Mouse (Mus musculus): ENCODE measurements at regions not wholly inside any gene's neighbourhood (a gene's known extent, or its start where the extent isn't known, plus 50 kb on each side); places are given as distances from the start of the nearest gene placed in this dataset.

GRCm38 (mm10) chr7:37149711-37150110 lies 451.8 kb downstream of the Tshz3 start:
- peak; percentile 61; the same call in 1 of the 2 replicates for ATAC-seq (ENCODE audit: low read depth)
- Histone ChIP-seq H3K9me3 (ENCODE audit: control insufficient read depth, low read length) (no peaks in the 10 kb centered on the region), H3K4me1 (ENCODE audit: control insufficient read depth, insufficient read depth, low read length) (peaks cover 4% of the 10 kb centered on the region; the same call in 1 of the 2 replicates), H3K4me3 (ENCODE audit: low read depth, low read length) (no peak overlapping the region), H3K27ac (ENCODE audit: low read depth, low read length) (0 out of 2 replicates have a peak overlapping the region, but pooled peaks have one; percentile 5), H3K9ac (replicated peaks; ENCODE audit: low read depth, low read length) (no peak overlapping the region), H3K27me3 (ENCODE audit: control insufficient read depth, insufficient read depth, low read length) (no peaks in the 10 kb centered on the region), H3K36me3 (ENCODE audit: control insufficient read depth, insufficient read depth, low read length) (no peaks in the 10 kb centered on the region), H3K4me2 (ENCODE audit: low read depth, low read length) (no peak overlapping the region)
- 57% methylated on average over 5 of the region's 5 CpGs for WGBS

DNA sequence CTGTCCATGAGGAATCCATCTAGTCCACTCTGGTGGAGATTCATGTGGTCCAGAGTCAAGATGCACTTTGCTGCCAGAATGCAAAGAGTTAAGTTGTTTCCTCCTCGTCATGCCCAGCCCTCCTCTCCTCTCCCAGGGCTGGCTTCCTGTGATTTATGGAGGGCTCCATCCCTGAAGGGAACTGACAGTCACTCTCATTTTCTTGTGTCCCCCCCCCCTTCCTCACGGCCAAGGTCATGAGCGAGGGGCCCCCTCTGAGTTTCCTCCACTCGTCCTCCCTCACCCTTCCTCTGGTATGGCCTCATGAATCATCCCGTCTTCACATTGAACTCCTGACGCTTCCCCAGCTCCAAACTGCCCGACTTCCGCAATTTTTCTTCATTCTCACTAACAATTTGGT lies 461.9 kb downstream of the Tshz3 start:
- H3K4me3 ChIP-seq (ENCODE audit: low read depth, low read length) = no peak overlapping the region
- WGBS = 41% methylated on average over 8 of the region's 8 CpGs

DNA sequence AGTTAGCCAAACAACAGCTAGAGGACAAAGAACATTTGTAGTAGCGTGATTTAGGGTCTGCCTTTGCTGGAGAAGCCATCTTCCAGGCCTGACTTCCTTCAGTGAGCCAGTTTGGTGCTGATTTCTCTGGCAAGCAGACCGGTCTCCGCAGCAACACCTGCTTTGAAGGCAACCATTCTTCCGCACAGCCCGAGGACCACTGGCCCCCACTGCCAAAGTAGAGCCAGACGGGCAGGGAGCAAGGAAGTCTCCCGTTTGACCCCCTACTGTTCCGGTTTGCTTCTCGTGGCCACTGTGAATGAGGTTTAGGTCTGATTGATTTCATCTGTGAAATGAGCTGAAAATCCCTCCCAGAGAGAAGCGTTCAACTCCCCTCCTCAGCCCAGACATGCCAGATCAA lies 471.0 kb downstream of the Tshz3 start:
- 26% methylated on average over 10 of the region's 10 CpGs for WGBS
- H3K9ac ChIP-seq (replicated peaks; ENCODE audit: low read depth, low read length) = no peak overlapping the region
- H3K27ac ChIP-seq (ENCODE audit: low read depth, low read length) = no peak overlapping the region
- H3K36me3 ChIP-seq (ENCODE audit: control insufficient read depth, insufficient read depth, low read length) = no peaks in the 10 kb centered on the region
- no peak overlapping the region for H3K4me3 ChIP-seq (ENCODE audit: low read depth, low read length)
- H3K27me3 ChIP-seq (ENCODE audit: control insufficient read depth, insufficient read depth, low read length) = no peaks in the 10 kb centered on the region
- no peaks in the 10 kb centered on the region for H3K4me1 ChIP-seq (ENCODE audit: control insufficient read depth, insufficient read depth, low read length)
- H3K9me3 ChIP-seq (ENCODE audit: control insufficient read depth, low read length) = no peaks in the 10 kb centered on the region
- H3K4me2 ChIP-seq (ENCODE audit: low read depth, low read length) = no peak overlapping the region
- no peak for ATAC-seq (ENCODE audit: low read depth)

More for the DNA sequence above, 461.9 kb downstream of the Tshz3 start:
- Histone ChIP-seq H3K9ac (replicated peaks; ENCODE audit: low read depth, low read length) (no peak overlapping the region), H3K4me1 (ENCODE audit: control insufficient read depth, insufficient read depth, low read length) (no peaks in the 10 kb centered on the region), H3K36me3 (ENCODE audit: control insufficient read depth, insufficient read depth, low read length) (no peaks in the 10 kb centered on the region), H3K27ac (ENCODE audit: low read depth, low read length) (no peak overlapping the region), H3K27me3 (ENCODE audit: control insufficient read depth, insufficient read depth, low read length) (no peaks in the 10 kb centered on the region), H3K4me2 (ENCODE audit: low read depth, low read length) (no peak overlapping the region), H3K9me3 (ENCODE audit: control insufficient read depth, low read length) (no peaks in the 10 kb centered on the region)
- ATAC-seq (ENCODE audit: low read depth) = no peak

GRCm38 (mm10) chr7:37175746-37176145 lies 477.8 kb downstream of the Tshz3 start:
- Histone ChIP-seq H3K4me2 (ENCODE audit: low read depth, low read length) (no peak overlapping the region), H3K4me3 (ENCODE audit: low read depth, low read length) (no peak overlapping the region), H3K4me1 (ENCODE audit: control insufficient read depth, insufficient read depth, low read length) (peaks cover 7% of the 10 kb centered on the region), H3K9ac (replicated peaks; ENCODE audit: low read depth, low read length) (no peak overlapping the region), H3K27me3 (ENCODE audit: control insufficient read depth, insufficient read depth, low read length) (no peaks in the 10 kb centered on the region), H3K27ac (ENCODE audit: low read depth, low read length) (no peak overlapping the region), H3K9me3 (ENCODE audit: control insufficient read depth, low read length) (no peaks in the 10 kb centered on the region), H3K36me3 (ENCODE audit: control insufficient read depth, insufficient read depth, low read length) (no peaks in the 10 kb centered on the region)
- 82% methylated on average over 3 of the region's 3 CpGs for WGBS
- no peak for ATAC-seq (ENCODE audit: low read depth)

DNA sequence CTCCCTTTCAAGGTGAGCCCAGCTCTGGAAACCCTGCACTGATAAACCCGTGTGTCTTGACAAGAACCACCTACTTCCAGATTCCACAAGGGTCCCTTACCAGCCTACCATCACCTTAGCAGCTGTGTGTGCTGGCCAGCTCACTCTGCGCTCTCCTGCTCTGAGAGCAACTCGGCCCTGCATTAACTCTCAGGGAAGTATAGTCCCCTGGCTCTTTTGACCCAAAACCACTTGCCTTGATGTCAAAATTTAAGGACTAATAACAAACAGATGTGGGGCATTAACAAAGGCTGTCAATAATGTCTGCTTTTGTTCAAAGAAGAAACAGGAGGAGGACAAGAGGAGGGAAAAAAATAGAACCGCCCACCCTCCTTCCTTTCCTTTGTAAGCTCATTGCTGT lies 480.3 kb downstream of the Tshz3 start:
- no peaks in the 10 kb centered on the region for H3K27me3 ChIP-seq (ENCODE audit: control insufficient read depth, insufficient read depth, low read length)
- no peak for ATAC-seq (ENCODE audit: low read depth)
- H3K4me3 ChIP-seq (ENCODE audit: low read depth, low read length) = no peak overlapping the region
- no peaks in the 10 kb centered on the region for H3K36me3 ChIP-seq (ENCODE audit: control insufficient read depth, insufficient read depth, low read length)
- H3K4me2 ChIP-seq (ENCODE audit: low read depth, low read length) = no peak overlapping the region
- no peaks in the 10 kb centered on the region for H3K9me3 ChIP-seq (ENCODE audit: control insufficient read depth, low read length)
- peaks cover 13% of the 10 kb centered on the region for H3K4me1 ChIP-seq (ENCODE audit: control insufficient read depth, insufficient read depth, low read length)
- WGBS = 63% methylated on average over 4 of the region's 4 CpGs
- no peak overlapping the region for H3K27ac ChIP-seq (ENCODE audit: low read depth, low read length)
- H3K9ac ChIP-seq (replicated peaks; ENCODE audit: low read depth, low read length) = no peak overlapping the region

GRCm38 (mm10) chr7:37179907-37180306 lies 482.0 kb downstream of the Tshz3 start:
- ATAC-seq (ENCODE audit: low read depth) = no peak
- Histone ChIP-seq H3K9ac (replicated peaks; ENCODE audit: low read depth, low read length) (no peak overlapping the region), H3K4me2 (ENCODE audit: low read depth, low read length) (peak overlapping the region; percentile 21; the same call in 1 of the 2 replicates), H3K27me3 (ENCODE audit: control insufficient read depth, insufficient read depth, low read length) (no peaks in the 10 kb centered on the region), H3K4me1 (ENCODE audit: control insufficient read depth, insufficient read depth, low read length) (peaks cover 13% of the 10 kb centered on the region), H3K9me3 (ENCODE audit: control insufficient read depth, low read length) (no peaks in the 10 kb centered on the region), H3K27ac (ENCODE audit: low read depth, low read length) (no peak overlapping the region), H3K4me3 (ENCODE audit: low read depth, low read length) (no peak overlapping the region), H3K36me3 (ENCODE audit: control insufficient read depth, insufficient read depth, low read length) (no peaks in the 10 kb centered on the region)
- 12% methylated on average over 10 of the region's 10 CpGs for WGBS

DNA sequence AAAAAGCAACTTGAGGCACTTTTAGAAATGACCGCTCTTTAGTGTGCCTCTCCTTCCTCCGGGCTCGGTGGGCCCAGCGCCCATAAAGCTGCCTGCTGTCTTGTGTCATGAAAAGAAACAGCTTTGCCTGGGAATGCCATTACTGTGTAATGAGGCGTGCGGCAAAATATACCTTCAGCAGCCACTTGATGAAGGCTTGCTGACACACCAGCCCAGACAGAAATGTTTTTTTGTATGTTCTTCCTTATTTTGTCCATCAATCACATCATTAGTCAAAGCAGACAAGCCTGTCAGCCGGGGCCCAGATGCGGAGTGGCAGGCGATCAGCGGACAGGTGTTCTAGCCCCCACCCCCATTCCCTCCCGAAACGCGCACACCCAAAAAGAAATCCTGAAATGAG lies 482.5 kb downstream of the Tshz3 start:
- WGBS = 16% methylated on average over 13 of the region's 13 CpGs
- H3K27ac ChIP-seq (ENCODE audit: low read depth, low read length) = no peak overlapping the region
- peak overlapping the region; percentile 21; the same call in 1 of the 2 replicates for H3K4me2 ChIP-seq (ENCODE audit: low read depth, low read length)

GRCm38 (mm10) chr7:37181109-37181508 lies 483.2 kb downstream of the Tshz3 start:
- Histone ChIP-seq H3K4me2 (ENCODE audit: low read depth, low read length) (no peak overlapping the region), H3K9me3 (ENCODE audit: control insufficient read depth, low read length) (no peaks in the 10 kb centered on the region), H3K36me3 (ENCODE audit: control insufficient read depth, insufficient read depth, low read length) (no peaks in the 10 kb centered on the region), H3K27ac (ENCODE audit: low read depth, low read length) (no peak overlapping the region), H3K27me3 (ENCODE audit: control insufficient read depth, insufficient read depth, low read length) (no peaks in the 10 kb centered on the region), H3K4me3 (ENCODE audit: low read depth, low read length) (no peak overlapping the region), H3K4me1 (ENCODE audit: control insufficient read depth, insufficient read depth, low read length) (peaks cover 13% of the 10 kb centered on the region), H3K9ac (replicated peaks; ENCODE audit: low read depth, low read length) (no peak overlapping the region)
- 0 out of 2 replicates have a peak, but pooled peaks have one; percentile 17 for ATAC-seq (ENCODE audit: low read depth)
- WGBS = 43% methylated on average over 4 of the region's 4 CpGs

More for the DNA sequence above, 482.5 kb downstream of the Tshz3 start:
- no peaks in the 10 kb centered on the region for H3K9me3 ChIP-seq (ENCODE audit: control insufficient read depth, low read length)
- H3K27me3 ChIP-seq (ENCODE audit: control insufficient read depth, insufficient read depth, low read length) = no peaks in the 10 kb centered on the region
- H3K4me1 ChIP-seq (ENCODE audit: control insufficient read depth, insufficient read depth, low read length) = peaks cover 13% of the 10 kb centered on the region
- no peak overlapping the region for H3K4me3 ChIP-seq (ENCODE audit: low read depth, low read length)
- peak; percentile 80; the same call in 1 of the 2 replicates for ATAC-seq (ENCODE audit: low read depth)
- no peaks in the 10 kb centered on the region for H3K36me3 ChIP-seq (ENCODE audit: control insufficient read depth, insufficient read depth, low read length)
- no peak overlapping the region for H3K9ac ChIP-seq (replicated peaks; ENCODE audit: low read depth, low read length)

- H3K36me3 ChIP-seq (ENCODE audit: control insufficient read depth, insufficient read depth, low read length) = no peaks in the 10 kb centered on the region
- no peaks in the 10 kb centered on the region for H3K9me3 ChIP-seq (ENCODE audit: control insufficient read depth, low read length)
- no peak overlapping the region for H3K4me2 ChIP-seq (ENCODE audit: low read depth, low read length)
- no peaks in the 10 kb centered on the region for H3K4me1 ChIP-seq (ENCODE audit: control insufficient read depth, insufficient read depth, low read length)
- no peaks in the 10 kb centered on the region for H3K27me3 ChIP-seq (ENCODE audit: control insufficient read depth, insufficient read depth, low read length)
- H3K27ac ChIP-seq (ENCODE audit: low read depth, low read length) = no peak overlapping the region
- 17% methylated on average over 2 of the region's 2 CpGs for WGBS
- no peak for ATAC-seq (ENCODE audit: low read depth)
- no peak overlapping the region for H3K4me3 ChIP-seq (ENCODE audit: low read depth, low read length)
- no peak overlapping the region for H3K9ac ChIP-seq (replicated peaks; ENCODE audit: low read depth, low read length)
Observed at GRCm38 (mm10) chr7:37192536-37192935, 494.6 kb downstream of the Tshz3 start.

All from neural tube, embryonic 14.5 days (tissue).